Mouse (Mus musculus): ENCODE results near the gene Fam53b. TPM values are rescaled to one million over a fixed set of nuclear protein-coding genes. Genes with fewer than 3 reads are reported as not detected.

The Fam53b gene
- polyA plus RNA-seq, 1 experiment = 26.5 TPM

- no peak overlapping the region for H3K4me2 ChIP-seq (ENCODE audit: low read depth)
- H3K27me3 ChIP-seq (ENCODE audit: control insufficient read depth, insufficient read depth, insufficient read length) = no peaks in the 10 kb centered on the region
- no peak overlapping the region for H3ac ChIP-seq (ENCODE audit: control insufficient read depth, insufficient read length)
- H3K36me3 ChIP-seq (ENCODE audit: control insufficient read depth, insufficient read depth) = no peaks in the 10 kb centered on the region
- TF ChIP-seq USF1 (IDR thresholded peaks at IDR 0.05; ENCODE audit: low read depth) = no peak
- TF ChIP-seq TCF3 (IDR thresholded peaks at IDR 0.05; ENCODE audit: insufficient read length, low read depth) = no peak
- TF ChIP-seq MYOD1 (IDR thresholded peaks at IDR 0.05; ENCODE audit: control insufficient read depth in 1 of 3, insufficient read length in 2 of 3, low read depth in 2 of 3) = no peak
- no peak for TF ChIP-seq E2F4 (IDR thresholded peaks at IDR 0.05; ENCODE audit: insufficient read depth)
- no peaks in the 10 kb centered on the region for H3K79me2 ChIP-seq (ENCODE audit: control insufficient read depth, insufficient read depth)
- H3K4me3 ChIP-seq = no peak overlapping the region
Observed at GRCm38 (mm10) chr7:132766235-132766871, 47.3 kb downstream of the Fam53b start.

GRCm38 (mm10) chr7:132765629-132766186 is 48.0 kb downstream of the Fam53b start:
- no peaks in the 10 kb centered on the region for H3K36me3 ChIP-seq (ENCODE audit: control insufficient read depth, insufficient read depth)
- H3K79me2 ChIP-seq (ENCODE audit: control insufficient read depth, insufficient read depth) = no peaks in the 10 kb centered on the region
- H3K4me3 ChIP-seq = no peak overlapping the region
- no peak overlapping the region for H3K4me2 ChIP-seq (ENCODE audit: low read depth)
- TF ChIP-seq POLR2AphosphoS2 (IDR thresholded peaks at IDR 0.05; ENCODE audit: insufficient read length, low read depth) = no peak
- TF ChIP-seq USF1 (IDR thresholded peaks at IDR 0.05; ENCODE audit: low read depth) = no peak
- no peak for TF ChIP-seq CEBPB (IDR thresholded peaks at IDR 0.05; ENCODE audit: insufficient read depth, poor library complexity, severe bottlenecking)
- TF ChIP-seq E2F4 (IDR thresholded peaks at IDR 0.05; ENCODE audit: insufficient read depth) = no peak
- H3ac ChIP-seq (ENCODE audit: control insufficient read depth, insufficient read length) = no peak overlapping the region
- no peaks in the 10 kb centered on the region for H3K27me3 ChIP-seq (ENCODE audit: control insufficient read depth, insufficient read depth, insufficient read length)

- Histone ChIP-seq H3ac (ENCODE audit: control insufficient read depth, insufficient read length) (no peak overlapping the region), H3K79me2 (ENCODE audit: control insufficient read depth, insufficient read depth) (no peaks in the 10 kb centered on the region), H3K27me3 (ENCODE audit: control insufficient read depth, insufficient read depth, insufficient read length) (no peaks in the 10 kb centered on the region), H3K4me2 (ENCODE audit: low read depth) (no peak overlapping the region), H3K36me3 (ENCODE audit: control insufficient read depth, insufficient read depth) (no peaks in the 10 kb centered on the region), H3K4me3 (no peak overlapping the region)
- TF ChIP-seq TCF12 (IDR thresholded peaks at IDR 0.05; ENCODE audit: insufficient read depth, poor library complexity, severe bottlenecking) = no peak
- TF ChIP-seq TCF3 (IDR thresholded peaks at IDR 0.05; ENCODE audit: insufficient read length, low read depth) = no peak
- no peak for TF ChIP-seq POLR2AphosphoS2 (IDR thresholded peaks at IDR 0.05; ENCODE audit: insufficient read length, low read depth)
- TF ChIP-seq REST (IDR thresholded peaks at IDR 0.05; ENCODE audit: insufficient read depth, insufficient read length) = no peak
- TF ChIP-seq MYOD1 (IDR thresholded peaks at IDR 0.05; ENCODE audit: control insufficient read depth in 1 of 3, insufficient read length in 2 of 3, low read depth in 2 of 3) = no peak
- no peak for TF ChIP-seq CEBPB (IDR thresholded peaks at IDR 0.05; ENCODE audit: insufficient read depth, poor library complexity, severe bottlenecking)
- TF ChIP-seq MYOG (IDR thresholded peaks at IDR 0.05; ENCODE audit: control insufficient read depth in 1 of 3, insufficient read depth in 1 of 3, insufficient read length in 2 of 3, low read depth in 2 of 3) = no peak
- no peak for TF ChIP-seq E2F4 (IDR thresholded peaks at IDR 0.05; ENCODE audit: insufficient read depth)
- no peak for TF ChIP-seq MAX (IDR thresholded peaks at IDR 0.05; ENCODE audit: low read depth)
- no peak for TF ChIP-seq POLR2A (IDR thresholded peaks at IDR 0.05; ENCODE audit: insufficient read length, low read depth)
- no peak for TF ChIP-seq USF1 (IDR thresholded peaks at IDR 0.05; ENCODE audit: low read depth)
- no peak for TF ChIP-seq SRF (IDR thresholded peaks at IDR 0.05; ENCODE audit: control insufficient read depth, insufficient read length, low read depth)
Observed at GRCm38 (mm10) chr7:132764896-132765491, 48.7 kb downstream of the Fam53b start.

GRCm38 (mm10) chr7:132764314-132764713 is 49.4 kb downstream of the Fam53b start:
- H3K4me2 ChIP-seq (ENCODE audit: low read depth) = no peak overlapping the region
- no peak for TF ChIP-seq REST (IDR thresholded peaks at IDR 0.05; ENCODE audit: insufficient read depth, insufficient read length)
- TF ChIP-seq TCF12 (IDR thresholded peaks at IDR 0.05; ENCODE audit: insufficient read depth, poor library complexity, severe bottlenecking) = no peak
- no peak for TF ChIP-seq TCF3 (IDR thresholded peaks at IDR 0.05; ENCODE audit: insufficient read length, low read depth)
- TF ChIP-seq SRF (IDR thresholded peaks at IDR 0.05; ENCODE audit: control insufficient read depth, insufficient read length, low read depth) = no peak
- TF ChIP-seq USF1 (IDR thresholded peaks at IDR 0.05; ENCODE audit: low read depth) = no peak
- TF ChIP-seq POLR2AphosphoS2 (IDR thresholded peaks at IDR 0.05; ENCODE audit: insufficient read length, low read depth) = no peak
- TF ChIP-seq MYOG (IDR thresholded peaks at IDR 0.05; ENCODE audit: control insufficient read depth in 1 of 3, insufficient read depth in 1 of 3, insufficient read length in 2 of 3, low read depth in 2 of 3) = no peak
- TF ChIP-seq MYOD1 (IDR thresholded peaks at IDR 0.05; ENCODE audit: control insufficient read depth in 1 of 3, insufficient read length in 2 of 3, low read depth in 2 of 3) = no peak
- TF ChIP-seq MAX (IDR thresholded peaks at IDR 0.05; ENCODE audit: low read depth) = no peak
- no peak for TF ChIP-seq E2F4 (IDR thresholded peaks at IDR 0.05; ENCODE audit: insufficient read depth)
- H3K4me3 ChIP-seq = no peak overlapping the region
- H3K79me2 ChIP-seq (ENCODE audit: control insufficient read depth, insufficient read depth) = no peaks in the 10 kb centered on the region
- H3K36me3 ChIP-seq (ENCODE audit: control insufficient read depth, insufficient read depth) = peaks cover under 1% of the 10 kb centered on the region
- no peaks in the 10 kb centered on the region for H3K27me3 ChIP-seq (ENCODE audit: control insufficient read depth, insufficient read depth, insufficient read length)
- H3ac ChIP-seq (ENCODE audit: control insufficient read depth, insufficient read length) = no peak overlapping the region

- no peaks in the 10 kb centered on the region for H3K27me3 ChIP-seq (ENCODE audit: control insufficient read depth, insufficient read depth, insufficient read length)
- TF ChIP-seq MYOG (IDR thresholded peaks at IDR 0.05; ENCODE audit: control insufficient read depth in 1 of 3, insufficient read depth in 1 of 3, insufficient read length in 2 of 3, low read depth in 2 of 3) (no peak), MYOD1 (IDR thresholded peaks at IDR 0.05; ENCODE audit: control insufficient read depth in 1 of 3, insufficient read length in 2 of 3, low read depth in 2 of 3) (no peak), MAX (IDR thresholded peaks at IDR 0.05; ENCODE audit: low read depth) (no peak), REST (IDR thresholded peaks at IDR 0.05; ENCODE audit: insufficient read depth, insufficient read length) (no peak)
- no peak overlapping the region for H3K4me3 ChIP-seq
- H3ac ChIP-seq (ENCODE audit: control insufficient read depth, insufficient read length) = no peak overlapping the region
- H3K4me2 ChIP-seq (ENCODE audit: low read depth) = no peak overlapping the region
- no peaks in the 10 kb centered on the region for H3K79me2 ChIP-seq (ENCODE audit: control insufficient read depth, insufficient read depth)
- peaks cover 5% of the 10 kb centered on the region for H3K36me3 ChIP-seq (ENCODE audit: control insufficient read depth, insufficient read depth)
Observed at GRCm38 (mm10) chr7:132763911-132764310, 49.8 kb downstream of the Fam53b start.
